Mouse (Mus musculus): ENCODE data around the gene Rnaseh2a.
"Not testable (repeated sequence)": the region's sequence is repeated elsewhere in the genome, so short reads cannot be mapped to it uniquely, and the experiment has no call there.

Rnaseh2a gene

DNA sequence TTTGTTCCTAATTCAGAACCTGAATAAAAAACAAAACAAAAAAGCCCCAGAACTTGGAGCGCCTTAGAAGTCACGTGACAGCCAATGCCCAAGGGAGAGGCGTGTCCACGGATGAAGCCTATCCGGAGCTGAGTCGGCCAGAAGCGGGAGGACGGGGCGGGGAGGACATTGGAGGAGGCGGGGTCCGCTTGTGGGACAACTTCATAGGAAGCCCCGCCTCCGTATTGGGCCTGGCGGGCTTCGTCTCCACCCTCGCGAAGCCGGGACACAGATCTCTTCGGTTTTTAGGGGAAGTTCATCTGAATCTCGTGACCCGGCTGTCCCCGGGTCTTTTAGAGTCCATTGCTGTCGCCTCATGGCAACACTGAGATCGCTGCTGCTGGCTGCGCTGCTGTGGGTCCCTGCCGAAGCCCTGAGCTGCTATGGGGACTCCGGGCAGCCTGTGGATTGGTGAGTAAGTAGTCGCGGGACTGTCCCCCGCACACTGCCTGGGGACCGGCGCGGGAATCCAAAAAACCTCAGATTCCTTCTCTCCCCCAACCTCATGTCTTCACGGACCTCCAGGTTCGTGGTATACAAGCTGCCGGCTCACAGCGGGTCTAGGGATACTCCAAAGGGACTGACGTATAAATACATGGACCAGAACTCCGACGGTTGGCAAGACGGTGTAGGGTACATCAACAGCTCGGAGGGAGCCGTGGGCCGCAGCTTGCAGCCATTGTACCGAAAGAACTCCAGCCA is 61.0 kb downstream of the Rnaseh2a start, which contains the start of gene Dnase2a:
Gene Dnase2a, plus strand, starts transcription at position 140 of the 741 bp plus-strand sequence.
- intact Hi-C loops (cut with DNase I): no loop called here

DNA sequence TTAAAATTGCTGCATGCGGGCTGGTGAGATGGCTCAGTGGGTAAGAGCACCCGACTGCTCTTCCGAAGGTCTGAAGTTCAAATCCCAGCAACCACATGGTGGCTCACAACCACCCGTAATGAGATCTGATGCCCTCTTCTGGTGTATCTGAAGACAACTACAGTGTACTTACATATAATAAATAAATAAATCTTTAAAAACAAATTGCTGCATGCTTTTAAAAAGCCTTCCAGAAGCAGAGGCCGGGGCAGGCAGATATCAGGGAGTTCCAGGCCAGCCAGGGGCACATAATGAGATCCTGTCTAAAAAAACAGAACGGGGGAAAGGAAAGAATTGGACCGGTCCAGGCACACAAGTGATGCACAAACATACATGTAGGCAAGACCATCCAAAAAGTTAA is 61.6 kb downstream of the Rnaseh2a start:
- intact Hi-C loops (cut with DNase I): not testable (repeated sequence)

DNA sequence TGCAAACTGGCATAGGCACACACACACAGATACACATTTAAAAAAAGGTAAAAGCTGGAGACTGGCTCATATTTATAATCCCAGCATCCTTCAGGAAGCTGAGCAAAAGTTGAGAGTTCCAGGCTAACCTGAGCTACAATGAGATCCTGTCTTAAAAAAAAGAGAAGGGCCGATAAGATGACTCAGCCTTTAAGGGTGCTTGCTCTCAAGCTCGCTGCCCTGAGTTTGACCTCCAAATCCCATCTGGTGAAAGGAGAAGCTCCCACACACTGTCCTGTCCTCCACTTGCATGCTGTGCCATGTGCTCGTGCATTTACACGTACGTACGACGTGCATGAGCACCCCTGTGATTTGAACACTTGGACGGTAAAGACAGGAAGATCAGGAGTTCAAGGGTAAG is 62.1 kb downstream of the Rnaseh2a start:
- intact Hi-C loops (cut with DNase I): no loop called here

DNA sequence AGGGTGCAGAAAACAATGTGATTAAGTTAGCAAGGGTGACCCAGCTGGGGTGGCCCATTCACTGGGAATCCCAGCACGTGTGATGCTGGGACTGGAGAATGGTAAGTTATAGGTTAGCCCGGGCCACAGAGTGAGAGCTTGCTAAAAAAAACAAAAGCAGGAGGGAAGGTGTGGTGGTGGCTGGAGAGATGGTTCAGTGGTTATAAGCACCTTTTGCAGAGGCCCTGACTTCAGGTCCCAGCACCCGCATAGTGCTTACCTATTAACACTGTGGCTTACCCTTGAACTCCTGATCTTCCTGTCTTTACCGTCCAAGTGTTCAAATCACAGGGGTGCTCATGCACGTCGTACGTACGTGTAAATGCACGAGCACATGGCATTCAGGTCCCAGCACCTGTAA is 62.5 kb downstream of the Rnaseh2a start:
- intact Hi-C loops (cut with DNase I): no loop called here

Small RNAs within 50 kb of the gene (microRNA-seq; reads per million reads assigned to microRNA genes)
- 0 reads per million in 2 experiments for gene Gm24197

All from adrenal gland (tissue).